Mouse (Mus musculus): ENCODE data around the gene Dut.

Gene Dut

DNA sequence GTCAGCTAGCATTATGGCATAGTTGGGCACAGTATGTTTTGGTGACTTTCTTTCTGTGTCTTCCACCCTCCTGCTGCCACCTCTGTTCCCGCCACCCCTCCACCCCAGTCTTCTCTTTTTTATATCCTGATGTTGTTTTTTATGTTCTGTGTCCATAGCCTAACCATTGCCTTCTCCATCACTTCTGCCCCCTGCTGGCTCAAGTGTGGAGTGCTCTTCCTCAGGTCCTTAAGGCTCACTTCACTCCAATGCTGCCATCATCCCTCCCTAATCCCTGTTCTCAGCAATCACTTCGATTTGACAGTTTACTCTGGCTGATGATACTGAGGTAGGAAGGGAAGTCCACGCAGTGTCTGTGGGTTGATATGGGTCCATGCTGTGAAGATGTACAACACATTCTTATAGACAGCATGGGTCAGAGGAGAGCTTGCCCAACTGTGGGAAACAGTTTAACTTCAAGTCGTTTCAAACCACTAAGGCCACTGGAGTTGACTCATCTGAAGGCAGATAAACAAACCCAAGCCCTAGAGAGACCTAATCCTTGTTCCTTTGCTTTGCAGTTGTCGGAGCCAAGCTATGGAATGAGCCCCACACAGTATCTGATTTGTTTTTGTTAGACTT lies 56.9 kb downstream of the Dut start:
- no peak for DNase-seq (ENCODE audit: low read depth, low spot score)

DNA sequence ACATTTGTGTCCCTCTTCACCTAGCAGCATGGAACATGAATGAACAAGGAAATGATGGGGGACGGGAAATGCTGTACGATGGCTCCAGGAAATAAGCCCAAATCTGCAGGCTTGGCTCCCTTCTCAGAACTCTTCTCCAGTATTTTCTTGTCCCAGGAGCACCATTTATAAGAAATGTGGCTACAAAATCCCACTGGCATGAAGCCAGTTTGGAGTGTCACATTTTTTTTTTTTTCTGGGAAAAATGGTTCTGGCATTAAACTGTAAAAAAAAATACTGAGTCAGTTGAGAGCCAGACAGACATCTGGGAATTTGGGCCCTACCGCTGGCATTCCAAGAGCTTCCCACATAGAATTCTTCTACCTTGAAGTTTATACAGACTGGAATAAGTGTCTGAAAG lies 57.8 kb downstream of the Dut start:
- peak; percentile 65 for DNase-seq (ENCODE audit: low read depth, low spot score)

DNA sequence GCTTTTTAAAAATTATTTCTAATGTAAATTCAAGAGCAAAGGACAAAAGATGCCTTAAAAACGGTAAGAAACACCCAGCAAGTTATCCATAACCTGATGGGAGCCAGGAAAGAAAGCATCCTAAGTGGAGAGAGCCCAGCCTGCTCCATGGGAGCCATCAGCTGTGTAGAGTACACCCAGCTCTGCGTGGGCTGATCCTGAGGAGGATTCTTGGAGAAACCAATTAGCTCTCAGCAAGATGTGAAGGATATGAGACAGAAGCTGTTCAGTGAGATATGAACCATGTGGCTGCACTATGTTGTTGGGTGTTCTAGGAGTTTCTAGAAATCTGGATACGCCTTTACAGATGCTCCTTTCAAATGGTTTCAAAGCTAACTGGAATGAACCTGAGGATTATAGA lies 58.7 kb downstream of the Dut start:
- no peak for DNase-seq (ENCODE audit: low read depth, low spot score)
